Mouse (Mus musculus) T-cell, adult 66 days (primary cell): ENCODE results near the gene Dnaaf1. TPM values are rescaled to one million over a fixed set of nuclear protein-coding genes. Genes with fewer than 3 reads are reported as not detected.

Experiments
- total RNA-seq, 2 experiments: library from RNA; stranded (reverse); gene quantifications; 3 replicates in 1 of 2; 4 replicates in 1 of 2; pipeline ENCODE4 v1.2.4; 2023

The Dnaaf1 gene
- not detected for total RNA-seq

GRCm38 (mm10) chr8:119574437-119575365 is at the start of gene Dnaaf1, which contains the start of gene Hsdl1:
Dnaaf1 (plus strand) TSS chr8:119575235.
Hsdl1 (minus strand) TSS chr8:119575183.

GRCm38 (mm10) chr8:119558603-119559401 is 16.2 kb upstream of the Dnaaf1 start, which contains the start of gene Mbtps1:
Mbtps1 (minus strand) TSS chr8:119558735.

GRCm38 (mm10) chr8:119604996-119605395 is 30.0 kb downstream of the Dnaaf1 start, which contains the start of gene Taf1c:
Taf1c (minus strand) TSS chr8:119605222.

GRCm38 (mm10) chr8:119612471-119612870 is 37.4 kb downstream of the Dnaaf1 start, which contains the start of gene Adad2:
Adad2 (plus strand) TSS chr8:119612747.

GRCm38 (mm10) chr8:119635378-119635777 is 60.3 kb downstream of the Dnaaf1 start, which contains the start of gene Kcng4:
Kcng4 (minus strand) TSS chr8:119635680.

Other genes with a start within 250 kb of the Dnaaf1 start
- 10 to 100 TPM; 72.3 to 89.6 TPM for gene Hsbp1, start 230.7 kb upstream of the Dnaaf1 start, total RNA-seq
- gene Mlycd, start 180.4 kb upstream of the Dnaaf1 start, total RNA-seq: 10 to 100 TPM; 15.5 to 16.5 TPM
- 1 to 10 TPM; 4.5 to 4.6 TPM for gene Osgin1, start 141.1 kb upstream of the Dnaaf1 start, total RNA-seq
- not detected for gene Necab2, start 128.5 kb upstream of the Dnaaf1 start, total RNA-seq
- under 1 TPM in 1 of 2 experiments, not detected in 1; 0.50 TPM for gene Slc38a8, start 73.5 kb upstream of the Dnaaf1 start, total RNA-seq
- 100 to 1,000 TPM; 123 to 129 TPM for gene Mbtps1, start 16.5 kb upstream of the Dnaaf1 start, total RNA-seq
- gene Hsdl1, start 52 bp upstream of the Dnaaf1 start, total RNA-seq: 10 to 100 TPM; 57.0 to 67.7 TPM
- 10 to 100 TPM; 16.6 to 22.2 TPM for gene Taf1c, start 30.0 kb downstream of the Dnaaf1 start, total RNA-seq
- gene Adad2, start 37.5 kb downstream of the Dnaaf1 start, total RNA-seq: not detected
- not detected for gene Kcng4, start 60.4 kb downstream of the Dnaaf1 start, total RNA-seq
- not detected for gene Wfdc1, start 91.1 kb downstream of the Dnaaf1 start, total RNA-seq
- gene Atp2c2, start 124.8 kb downstream of the Dnaaf1 start, total RNA-seq: not detected
- gene Tldc1, start 203.2 kb downstream of the Dnaaf1 start, total RNA-seq: 1 to 10 TPM; 5.8 to 8.0 TPM